Mouse (Mus musculus) urinary bladder, adult 18-20 months (tissue): ENCODE results near the gene Relt.
A peak's percentile ranks its signal among the peaks of the same experiment; 100 is the strongest.
"Not testable (repeated sequence)": the region's sequence is repeated elsewhere in the genome, so short reads cannot be mapped to it uniquely, and the experiment has no call there.

Source experiments
- DNase-seq, 2 experiments: peaks; one replicate each; pipeline ENCODE4 v3.0.0; 2022; ENCODE audit warnings: low spot score in 2 of 2, mixed read lengths in 2 of 2

Relt gene

DNA sequence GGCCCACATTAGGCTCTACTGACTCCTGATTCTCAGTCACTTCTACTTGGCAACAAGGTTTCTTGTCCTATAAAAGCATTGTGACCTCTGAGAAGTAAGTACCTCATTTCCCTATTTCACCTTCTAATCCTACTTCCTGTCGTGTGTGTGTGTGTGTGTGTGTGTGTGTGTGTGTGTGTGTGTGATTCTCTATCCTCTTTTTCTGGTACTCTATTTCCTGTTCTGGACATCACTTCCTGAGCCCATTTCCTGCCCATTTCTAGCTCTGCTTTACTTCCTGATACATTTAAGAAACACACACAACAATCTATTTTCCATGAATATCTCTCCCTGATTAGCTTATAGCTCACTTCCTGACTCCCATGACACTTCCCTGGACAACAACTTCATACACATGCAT is 12.6 kb upstream of the Relt start:
- DNase-seq: no peak

DNA sequence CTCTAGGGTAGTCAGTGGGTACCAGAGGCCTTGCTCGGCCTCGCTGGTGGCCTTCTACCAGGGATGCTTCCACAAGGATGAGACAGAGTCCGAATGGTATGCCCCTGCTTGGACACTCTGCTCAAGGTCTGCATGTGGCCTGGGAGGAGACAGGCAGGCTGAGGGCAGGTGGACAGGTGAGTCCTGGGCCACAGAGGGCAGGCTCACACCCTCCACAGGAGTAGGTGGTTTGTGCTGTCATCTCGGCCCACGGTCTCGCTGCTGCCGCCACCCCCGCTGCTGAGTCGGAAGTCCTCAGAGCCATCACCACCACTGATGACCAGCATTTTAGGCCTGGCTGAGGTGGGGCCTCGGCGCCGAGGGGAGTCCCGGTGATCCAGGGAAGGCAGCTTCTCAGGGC is 10.0 kb upstream of the Relt start:
- no peak for DNase-seq

DNA sequence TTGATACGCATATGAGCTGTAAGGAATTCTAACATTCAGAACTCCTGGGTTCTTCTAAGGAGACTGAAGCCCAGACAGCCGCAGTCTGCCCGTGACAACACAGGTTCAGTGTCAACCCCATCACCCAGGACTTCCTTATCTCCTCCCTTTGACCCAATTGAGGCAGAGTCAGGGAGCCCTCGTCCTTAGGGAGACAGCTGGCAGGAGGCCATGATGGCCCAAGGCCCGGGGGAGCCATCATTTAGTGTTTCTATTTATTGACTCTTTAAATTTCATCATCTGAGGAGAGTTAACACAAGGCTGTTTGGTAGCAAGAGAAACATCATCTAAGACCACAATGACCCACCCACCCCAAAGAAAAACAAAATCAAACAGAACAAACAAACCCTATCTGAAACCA is 8.6 kb upstream of the Relt start:
- DNase-seq: no peak

DNA sequence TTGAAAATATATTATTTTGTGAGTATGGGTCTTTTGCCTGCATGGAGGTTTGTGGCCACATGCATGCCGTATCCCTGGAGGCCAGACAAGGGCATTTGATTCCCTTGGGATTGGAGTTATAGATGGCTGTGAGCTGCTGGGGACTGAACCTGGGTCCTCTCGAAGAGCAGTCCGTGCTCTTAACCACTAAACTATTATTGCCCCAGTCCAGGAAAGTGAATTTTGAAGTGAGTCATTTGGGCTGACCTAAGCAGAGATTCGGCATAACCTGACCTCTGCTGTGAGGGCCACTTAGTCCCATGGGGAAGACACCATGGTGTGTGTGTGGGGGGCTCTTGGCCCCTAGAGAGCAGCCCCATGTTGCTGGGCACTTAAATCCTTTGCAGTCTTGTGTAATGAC is 8.1 kb upstream of the Relt start:
- no peak for DNase-seq

DNA sequence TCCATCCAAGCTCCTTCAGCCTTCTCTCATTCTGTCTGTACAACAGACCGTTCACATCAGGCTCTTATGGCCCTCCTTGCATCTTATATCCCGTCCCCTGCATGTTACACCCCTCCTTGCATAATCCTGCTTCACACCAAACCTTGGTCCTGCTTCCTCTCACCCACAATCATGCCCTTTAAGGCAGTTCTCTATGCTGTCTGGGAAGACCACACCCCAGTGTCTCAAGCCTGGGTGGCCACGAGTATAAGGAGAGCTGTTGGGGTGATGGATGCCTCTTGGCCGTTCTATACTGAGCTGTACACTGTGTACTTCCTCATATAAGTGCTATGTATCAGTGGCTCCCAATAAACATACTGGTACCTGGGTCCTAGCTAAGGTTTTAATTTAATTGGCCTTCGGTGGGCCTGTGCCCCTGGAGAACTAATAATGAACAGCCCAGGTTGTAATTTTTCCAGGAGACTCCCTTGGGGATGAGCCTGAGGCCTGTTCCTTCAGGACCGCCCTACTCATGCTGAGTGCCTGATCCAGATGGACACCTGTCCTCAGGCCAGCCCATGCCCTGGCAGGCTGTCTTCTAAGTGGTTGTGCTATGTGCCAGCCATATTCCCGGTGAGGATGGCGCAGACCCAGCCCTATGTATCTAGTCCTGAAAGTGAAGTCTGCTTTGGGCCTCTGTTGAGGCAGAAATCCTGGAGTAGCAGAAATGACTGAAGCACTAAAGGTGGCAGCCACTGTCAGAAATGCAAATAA is 6.8 kb upstream of the Relt start:
- no peak for DNase-seq

DNA sequence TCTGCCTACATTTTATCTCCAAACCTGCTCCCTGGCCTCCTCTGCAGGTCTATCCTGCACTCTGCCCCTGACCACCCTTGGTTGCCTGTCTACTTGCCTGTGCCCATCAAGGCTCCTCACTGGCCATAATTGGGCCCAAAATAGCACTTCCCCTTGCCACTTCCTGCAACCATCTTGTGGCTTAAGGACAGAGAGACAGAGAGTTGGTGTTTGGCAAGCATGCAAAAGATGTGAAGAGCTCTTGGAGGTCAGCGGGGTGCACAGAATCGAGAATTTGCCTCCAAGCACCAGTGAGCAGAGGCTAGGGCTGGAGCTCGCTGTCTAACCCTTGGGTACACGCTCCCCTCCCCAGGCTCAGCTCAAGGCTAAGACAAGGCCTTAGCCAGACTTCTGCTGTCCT is 5.3 kb upstream of the Relt start:
- DNase-seq: no peak

DNA sequence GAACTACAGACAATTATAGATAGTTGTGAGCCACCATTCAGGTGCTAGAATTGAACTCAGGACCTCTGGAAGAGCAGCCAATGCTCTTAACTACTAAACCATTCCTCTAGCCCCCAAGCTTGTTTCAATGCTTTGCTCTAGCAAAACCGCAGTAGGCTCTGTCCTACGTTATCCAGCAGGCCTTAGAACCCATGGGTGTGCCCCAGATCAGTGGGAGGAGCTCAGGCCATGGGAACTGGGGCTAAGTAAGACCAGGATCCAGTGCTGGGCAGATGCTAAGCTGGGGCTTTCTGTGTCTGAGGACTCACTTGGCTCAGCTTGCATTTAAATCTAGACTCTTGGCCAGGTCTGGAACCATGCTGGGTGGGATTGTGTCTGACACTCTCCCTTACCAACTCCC is 4.3 kb upstream of the Relt start:
- no peak for DNase-seq

DNA sequence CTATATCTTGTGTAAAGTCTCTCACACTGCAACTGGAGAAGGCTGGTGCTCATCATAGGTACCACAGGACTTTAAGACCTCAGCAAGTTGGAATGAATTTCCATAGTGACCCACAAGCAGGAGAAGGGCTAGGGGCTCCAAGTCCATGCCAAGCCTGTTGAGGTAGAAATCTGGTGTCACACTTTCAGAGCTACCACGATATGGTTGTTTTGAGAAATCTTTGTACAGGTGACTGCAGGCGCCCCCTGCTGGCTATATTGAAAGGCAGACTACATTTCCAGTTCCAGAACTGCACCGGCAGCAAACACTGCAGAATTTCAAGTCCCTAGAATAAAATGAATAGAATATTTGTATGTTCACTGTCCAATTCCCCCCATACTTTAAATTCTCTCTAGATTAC is 3.4 kb upstream of the Relt start:
- peak in 1 of 2 experiments; percentile 44 for DNase-seq

DNA sequence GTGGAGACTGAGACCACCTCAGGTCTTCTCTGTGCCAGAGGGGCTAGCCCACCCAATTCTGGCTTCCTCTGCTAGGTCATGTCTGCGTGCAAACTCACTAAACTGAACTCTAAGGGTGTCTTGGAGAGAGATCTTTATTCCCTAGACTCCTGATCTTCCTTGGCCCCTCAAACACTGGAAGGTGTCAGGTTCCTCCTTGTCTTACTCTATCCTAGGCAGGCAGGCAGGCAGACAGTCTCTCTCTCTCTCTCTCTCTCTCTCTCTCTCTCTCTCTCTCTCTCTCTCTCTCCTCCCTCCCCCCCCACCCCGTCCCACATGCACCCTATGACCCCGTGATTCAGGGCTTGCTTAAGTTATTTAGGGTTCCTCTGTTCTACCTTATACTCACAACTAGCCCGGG is 893 bp downstream of the Relt start:
- DNase-seq: no peak

DNA sequence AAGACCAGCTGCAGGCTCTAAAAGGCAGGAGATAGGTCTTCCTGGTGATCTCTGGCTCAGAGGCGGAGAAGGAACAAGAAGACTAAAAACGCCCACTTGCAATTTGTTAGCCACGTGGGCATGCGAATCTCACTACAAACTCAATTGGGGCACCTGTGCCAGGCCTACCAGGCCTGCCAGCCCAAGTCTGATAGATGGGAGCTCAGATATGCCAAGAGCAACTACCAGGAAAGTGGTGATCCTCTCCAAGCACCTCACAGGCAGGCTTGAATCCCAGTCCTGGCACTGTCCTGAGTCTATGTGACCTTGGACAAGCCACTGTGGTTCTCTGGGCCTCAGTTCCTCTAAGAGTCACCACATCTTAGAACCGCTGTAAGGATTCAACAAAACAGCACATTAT is 2.0 kb downstream of the Relt start:
- no peak for DNase-seq

DNA sequence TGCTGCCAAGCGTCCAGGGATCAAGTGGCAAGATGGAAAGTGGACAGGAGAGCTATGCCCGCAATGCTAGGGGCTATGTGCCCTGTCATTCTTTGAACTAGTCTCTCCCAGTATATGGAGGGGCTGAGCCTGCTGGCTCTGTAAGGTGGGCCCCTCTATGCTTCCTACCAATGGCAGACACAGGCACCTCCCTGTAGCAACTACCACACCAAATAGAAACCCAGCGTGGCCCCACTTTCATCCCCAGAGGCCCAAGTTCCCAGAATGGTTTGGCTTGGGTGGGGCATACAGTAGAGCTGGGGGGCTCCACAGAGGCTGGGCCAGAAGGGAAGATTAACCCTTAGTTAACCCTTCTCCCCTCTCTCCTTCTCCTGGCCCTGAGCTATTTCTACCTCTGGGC is 2.8 kb downstream of the Relt start:
- DNase-seq: no peak

DNA sequence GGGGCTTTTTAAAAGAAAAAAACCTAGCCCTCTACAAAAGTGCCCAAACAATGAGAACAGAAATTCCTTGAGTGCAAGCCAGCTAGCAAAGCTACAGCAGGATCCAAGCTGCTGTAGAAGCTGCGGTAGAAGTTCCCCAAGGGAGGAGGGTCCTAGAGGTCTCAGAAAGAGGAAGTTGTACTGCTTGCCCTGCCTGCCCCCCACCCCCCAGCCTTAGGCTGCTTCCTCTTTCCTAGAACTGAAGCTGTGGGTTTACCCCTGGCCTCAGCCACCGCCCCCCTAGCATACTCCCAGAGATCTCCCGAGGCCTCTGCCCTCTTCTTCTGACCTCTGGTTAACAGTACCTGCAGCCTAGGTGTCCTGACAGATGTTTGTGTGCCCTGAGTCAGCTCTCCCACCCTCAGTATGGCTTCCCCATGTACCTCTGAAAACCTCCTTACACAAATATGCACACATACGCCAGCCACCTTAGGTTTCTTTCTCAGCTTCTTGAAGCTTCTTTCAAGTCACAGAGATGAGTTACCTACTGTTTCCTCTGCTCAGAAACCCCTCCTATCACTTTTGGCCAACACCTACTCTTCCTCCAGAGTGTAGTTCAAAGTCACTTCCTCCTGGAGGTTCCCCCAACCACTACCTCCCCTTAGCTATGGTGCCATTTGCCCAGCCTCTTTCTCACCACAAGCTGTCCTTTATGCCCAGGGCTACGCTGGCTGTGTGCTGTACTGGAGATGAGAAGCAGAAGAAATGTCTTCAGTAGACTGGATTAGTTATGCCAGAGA is 7.3 kb downstream of the Relt start:
- DNase-seq: no peak

DNA sequence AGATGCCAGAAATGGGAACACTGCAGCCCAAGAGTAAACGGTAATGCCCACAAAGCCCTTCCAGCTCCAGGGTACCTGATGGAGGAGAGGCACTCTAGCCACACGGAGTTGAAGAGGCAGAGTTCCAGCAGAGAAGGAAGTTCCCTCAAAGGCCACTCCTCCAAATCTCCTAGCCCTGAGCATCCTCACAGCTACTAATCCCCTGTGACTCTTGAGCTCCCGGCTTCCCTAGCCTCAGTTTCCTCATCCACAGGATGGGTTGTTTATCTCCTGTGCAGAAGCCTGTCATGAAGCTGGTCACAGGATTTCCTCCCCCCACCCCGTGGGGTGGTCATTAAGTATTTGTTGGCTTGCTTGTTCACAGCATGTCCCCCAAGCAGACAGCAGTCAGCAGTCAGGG is 7.9 kb downstream of the Relt start:
- no peak for DNase-seq

DNA sequence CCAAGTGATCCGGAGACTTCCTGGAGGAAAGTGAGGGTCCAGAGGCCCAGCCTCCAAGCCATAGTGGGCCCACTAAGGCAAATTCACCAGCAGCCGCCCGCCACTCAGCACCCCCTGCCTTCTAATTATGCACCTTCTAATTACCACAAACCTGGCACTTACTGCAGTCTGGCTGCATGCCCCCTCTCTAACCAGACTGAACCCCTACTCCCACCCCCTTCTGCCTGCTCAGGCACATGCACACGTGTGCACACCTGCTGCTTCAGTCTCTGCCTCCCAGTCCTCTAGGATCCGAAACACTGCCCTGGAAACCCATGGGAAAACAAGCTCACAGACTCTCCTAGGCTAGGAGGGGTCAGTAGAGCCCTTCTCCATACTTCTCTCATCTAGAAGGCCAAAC is 8.4 kb downstream of the Relt start:
- DNase-seq: no peak

DNA sequence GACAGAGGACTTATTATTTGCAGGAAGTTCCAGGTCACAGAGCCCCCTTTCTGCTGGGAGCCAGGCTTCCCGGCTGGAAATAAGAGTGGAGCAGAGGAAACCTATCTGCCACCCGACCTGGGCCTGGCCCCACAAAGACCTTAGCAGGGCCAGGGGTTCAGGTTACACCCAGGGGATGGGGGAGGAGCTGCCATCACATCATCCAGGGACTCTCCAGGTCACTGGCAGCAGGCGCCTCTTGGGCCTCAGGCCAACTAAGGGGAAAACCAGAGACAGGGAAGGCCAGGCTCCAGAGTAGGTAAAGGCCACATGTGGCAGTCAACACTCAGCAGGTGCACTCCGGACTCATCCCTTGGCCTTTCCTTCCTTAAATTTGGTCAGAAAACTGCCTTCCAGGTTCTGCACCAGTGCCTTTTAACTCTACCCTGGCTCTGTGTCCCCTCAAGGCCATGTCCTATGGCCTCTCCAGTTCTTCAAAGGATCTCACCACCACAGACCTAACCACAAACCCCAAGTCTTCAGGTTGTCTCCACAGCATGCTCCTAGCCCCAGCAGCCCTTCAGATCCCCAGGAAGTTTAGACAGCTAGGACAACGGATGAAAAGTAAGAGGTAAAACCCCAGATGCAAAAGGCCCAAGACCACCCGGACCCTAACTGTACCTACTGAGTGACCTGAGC is 9.0 kb downstream of the Relt start:
- DNase-seq: no peak

DNA sequence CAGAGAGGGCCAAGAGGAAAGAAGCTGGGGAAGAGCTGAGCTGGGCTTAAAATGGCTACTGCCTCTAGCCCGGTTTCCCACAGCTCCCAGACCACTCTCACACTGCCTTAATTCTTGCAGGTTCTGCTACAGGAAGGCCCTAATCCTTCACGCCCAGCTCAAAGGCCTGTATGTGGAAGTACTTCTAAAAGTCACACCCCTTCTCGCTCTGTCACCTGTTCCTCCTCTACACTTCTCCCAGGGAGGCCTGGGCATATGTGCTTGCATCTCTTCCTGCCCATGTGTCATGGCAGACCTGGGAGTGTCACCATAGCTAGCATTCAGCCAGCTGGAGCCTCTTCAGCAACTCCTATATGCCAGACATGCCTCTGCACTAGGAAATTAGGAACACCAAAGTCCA is 9.8 kb downstream of the Relt start:
- no peak for DNase-seq

DNA sequence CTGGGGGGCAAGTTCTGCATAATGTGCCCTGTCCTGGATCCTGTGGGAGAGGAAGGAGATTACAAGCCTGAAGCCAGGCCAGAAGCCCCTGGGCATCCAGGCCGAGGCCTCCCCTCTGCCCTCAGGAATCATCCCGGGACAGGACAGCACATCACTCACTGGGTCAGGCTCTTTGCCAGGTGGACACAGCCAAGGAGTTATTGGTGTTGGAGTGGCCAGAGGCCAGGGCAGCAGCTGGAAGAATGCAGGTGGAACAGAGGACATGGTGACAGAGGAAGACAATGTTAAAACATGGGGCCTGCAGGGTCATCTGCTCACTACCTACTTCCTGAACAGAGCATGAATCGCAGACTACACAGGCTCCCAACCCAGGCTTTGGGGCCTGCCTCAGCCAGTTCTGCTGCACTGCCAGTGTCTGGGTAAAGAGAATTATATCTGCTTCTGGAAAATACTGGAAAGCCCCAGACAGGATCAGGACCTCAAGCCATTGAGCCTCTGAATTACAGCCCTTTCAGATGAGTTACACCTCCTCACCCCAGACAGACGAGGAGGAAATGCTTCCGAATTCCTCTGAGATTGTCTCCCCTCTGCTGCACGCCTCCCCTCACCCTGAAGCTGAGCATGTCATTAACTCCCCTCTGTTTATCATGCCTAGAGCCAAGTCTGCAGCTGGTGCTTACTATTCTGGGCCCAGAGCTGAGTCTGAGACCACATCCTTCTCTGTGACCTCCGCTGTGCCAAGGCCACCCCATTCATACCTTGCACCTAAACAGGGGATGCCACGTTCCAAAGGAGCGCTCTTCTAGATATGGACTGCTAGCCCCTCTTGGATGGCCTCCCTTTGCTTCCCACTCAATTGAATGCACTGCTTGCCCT is 11.5 kb downstream of the Relt start:
- no peak for DNase-seq

DNA sequence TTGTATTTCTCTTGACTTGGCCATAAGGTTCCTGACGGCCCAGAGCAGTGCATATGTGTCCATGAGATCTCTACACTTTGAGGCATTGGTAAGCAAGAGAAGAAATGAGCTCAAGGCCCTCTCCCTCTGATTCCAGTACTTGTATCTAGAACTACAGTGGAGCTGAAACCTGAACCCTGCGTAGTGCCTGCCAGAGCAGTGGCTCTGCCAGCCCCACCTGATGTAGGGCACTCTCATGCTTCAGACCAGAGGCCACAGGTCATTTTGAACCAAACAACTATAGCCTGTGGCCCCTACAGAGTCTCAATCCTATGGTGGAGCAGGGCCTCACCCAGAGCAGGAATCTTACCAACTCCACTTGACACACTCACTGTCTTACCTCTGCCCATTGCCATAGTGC is 13.7 kb downstream of the Relt start:
- DNase-seq: no peak

DNA sequence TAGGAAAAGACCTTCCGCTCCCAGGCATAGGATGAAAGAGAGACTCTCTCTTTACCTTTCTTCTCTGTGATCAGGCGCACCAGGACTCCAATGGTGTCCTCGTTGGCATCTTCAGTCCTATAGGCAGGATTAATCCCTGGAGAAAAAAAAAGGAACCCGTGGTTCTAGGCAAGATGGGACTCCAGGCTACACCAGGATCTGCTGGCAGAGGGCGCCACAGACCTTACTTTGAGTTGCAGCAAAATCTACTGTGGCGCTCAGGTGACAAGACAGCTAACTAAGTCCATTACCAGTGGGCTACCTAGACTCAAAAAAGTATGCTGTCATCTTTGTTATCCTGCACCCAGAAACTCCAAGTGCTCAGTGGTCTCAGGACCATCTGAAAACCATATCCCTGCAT is 14.5 kb downstream of the Relt start:
- peak in 1 of 2 experiments; percentile 70 for DNase-seq

DNA sequence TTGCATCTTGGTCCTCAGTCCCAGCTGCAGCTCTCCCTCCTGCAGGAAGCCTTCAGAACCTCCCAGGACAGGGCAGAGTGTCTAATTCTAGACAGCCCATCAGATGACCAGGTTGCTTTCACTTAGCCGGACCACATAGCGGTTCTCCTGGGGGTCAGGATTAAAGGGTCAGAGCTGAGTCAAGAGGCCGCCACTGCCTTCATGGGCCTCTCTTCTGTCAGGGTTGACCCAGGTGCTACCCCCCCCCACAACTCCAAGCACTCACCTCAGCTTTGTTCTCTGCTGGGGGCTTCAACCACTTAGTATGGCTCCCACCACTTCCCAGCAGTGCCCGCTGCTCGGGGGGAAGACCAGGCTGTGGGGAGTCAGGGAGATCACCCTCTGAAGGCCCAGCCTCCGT is 16.1 kb downstream of the Relt start:
- no peak for DNase-seq

DNA sequence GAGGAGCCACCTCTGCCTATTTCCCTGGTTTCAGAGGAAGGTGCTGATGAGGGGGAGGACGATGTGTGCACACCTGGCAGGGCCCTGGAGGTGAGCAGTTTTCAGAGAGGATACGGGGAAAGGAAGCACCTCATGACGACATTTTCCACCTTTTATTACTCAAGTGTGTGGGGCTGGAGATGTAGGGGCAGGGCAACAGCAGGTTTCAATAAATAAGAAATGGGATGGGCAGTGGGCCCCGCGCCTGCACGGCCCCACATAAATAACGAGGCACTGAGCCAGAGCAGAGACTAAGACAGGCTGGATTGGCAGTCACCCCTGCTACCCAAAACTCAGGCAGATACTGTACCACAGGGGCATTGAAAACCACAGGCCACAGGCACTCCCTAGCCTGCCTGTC is 17.2 kb downstream of the Relt start:
- DNase-seq: not testable (repeated sequence)

DNA sequence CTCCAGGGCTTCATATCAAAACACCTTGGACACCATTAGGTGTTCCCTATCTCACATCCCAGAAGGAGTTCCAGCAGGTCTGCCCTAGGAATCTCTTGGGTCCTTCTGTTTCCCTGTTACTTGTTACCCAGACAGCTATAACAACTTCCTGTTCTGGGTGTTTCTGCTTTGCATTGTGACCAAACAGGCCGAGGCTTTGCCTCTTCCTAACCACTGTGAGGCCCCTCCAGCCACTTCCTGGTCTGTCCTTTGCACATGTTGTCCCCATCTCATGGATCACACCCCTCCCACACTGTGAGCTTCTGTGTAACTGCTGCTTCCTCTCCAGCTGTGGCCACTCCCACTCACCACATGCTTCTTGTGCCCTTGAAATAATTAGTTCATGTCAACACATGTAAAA is 17.8 kb downstream of the Relt start:
- DNase-seq: peak in 1 of 2 experiments; percentile 32
